Mouse (Mus musculus) ES-Bruce4 (cell line): ENCODE measurements around the gene Sart1.

Experiments
- CTCF ChIP-seq: IDR thresholded peaks from one replicate; pipeline ENCODE4 v1.8.1; 2011; ENCODE audit warnings: low read depth, low read length
- POLR2A ChIP-seq: IDR thresholded peaks from one replicate; pipeline ENCODE4 v1.8.1; 2011; ENCODE audit warnings: low read length; ENCODE audit not compliant: insufficient read depth

- TF ChIP-seq CTCF, result no peak
- no peak for TF ChIP-seq POLR2A
Observed at GRCm38 (mm10) chr19:5408057-5409001, 19.8 kb upstream of the Sart1 start.
